ENCODE assay signal across 9 mouse cellular contexts in genomic region chr2:141998901-141999300, GRCm38 (mm10).
DNase-seq lines count a peak whose midpoint lies in the region; ATAC-seq and TF ChIP-seq lines count a peak whose summit lies in the region.
"Had no signal": no experiment of that assay in that cellular context is flagged by ENCODE, and none has a peak within 500 bp of the region (broad histone marks: within the 10 kb centered on the region; RNA-seq: fewer than 3 reads in every experiment).

No protein-coding gene starts in this region.

- WGBS in heart, embryonic 11.5 days (ENCODE audit: insufficient replicate concordance) = 77% methylated on average over 6 of the region's 6 CpGs
- WGBS in forebrain, embryonic 16.5 days = 30% methylated on average over 6 of the region's 6 CpGs
- 62% methylated on average over 6 of the region's 6 CpGs for WGBS in neural tube, embryonic 15.5 days

- no peak overlapping the region for H3K9ac ChIP-seq in heart, embryonic 11.5 days (ENCODE audit: low read depth, low read length)
- no peak overlapping the region for H3K9ac ChIP-seq in forebrain, embryonic 16.5 days (replicated peaks; ENCODE audit: low read depth, low read length)
- H3K9ac ChIP-seq in neural tube, embryonic 15.5 days (replicated peaks) = no peak overlapping the region

- H3K9me3 ChIP-seq in heart, embryonic 11.5 days (replicated peaks; ENCODE audit: control insufficient read depth, low read length) = no peaks in the 10 kb centered on the region
- no peaks in the 10 kb centered on the region for H3K9me3 ChIP-seq in forebrain, embryonic 16.5 days (ENCODE audit: control insufficient read depth, low read length)
- no peaks in the 10 kb centered on the region for H3K9me3 ChIP-seq in neural tube, embryonic 15.5 days (replicated peaks)

- H3K27ac ChIP-seq in heart, embryonic 11.5 days (ENCODE audit: low read depth, low read length) = no peak overlapping the region
- no peak overlapping the region for H3K27ac ChIP-seq in forebrain, embryonic 16.5 days (ENCODE audit: low read length)
- no peak overlapping the region for H3K27ac ChIP-seq in layer of hippocampus, adult 2 months
- no peak overlapping the region for H3K27ac ChIP-seq in neural tube, embryonic 15.5 days (replicated peaks)

- H3K27me3 ChIP-seq in heart, embryonic 11.5 days (ENCODE audit: control insufficient read depth, insufficient read depth, low read length) = peaks cover 15% of the 10 kb centered on the region
- no peaks in the 10 kb centered on the region for H3K27me3 ChIP-seq in forebrain, embryonic 16.5 days (replicated peaks; ENCODE audit: control insufficient read depth, insufficient read depth, low read length)
- no peaks in the 10 kb centered on the region for H3K27me3 ChIP-seq in neural tube, embryonic 15.5 days (replicated peaks)
- H3K27me3 ChIP-seq: CH12.LX had no signal

- DNase-seq in heart, adult 11 months = peak; percentile 96
- DNase-seq in brain, adult 2 months (ENCODE audit: low read depth, low spot score) = peak; percentile 86
- peak; percentile 16 to 35 for DNase-seq in layer of hippocampus, adult 2 months (ENCODE audit: low spot score in 2 of 2)
- no peak for DNase-seq in spleen, postnatal 4 days (ENCODE audit: low spot score in 2 of 2)

- no peak for ATAC-seq in heart, embryonic 11.5 days (replicated peaks; ENCODE audit: insufficient number of reproducible peaks, low FRiP score, low TSS enrichment)
- peak; percentile 95 for ATAC-seq in forebrain, embryonic 16.5 days
- ATAC-seq in neural tube, embryonic 15.5 days (ENCODE audit: low FRiP score) = peak; percentile 47; the same call in 1 of the 2 replicates
- no peak for ATAC-seq in CD4-positive, CD25-positive, alpha-beta regulatory T cell, adult 4 months

- no peak overlapping the region for H3K4me3 ChIP-seq in heart, embryonic 11.5 days (ENCODE audit: low read depth, low read length)
- H3K4me3 ChIP-seq in forebrain, embryonic 16.5 days (replicated peaks; ENCODE audit: low read length) = no peak overlapping the region
- no peak overlapping the region for H3K4me3 ChIP-seq in layer of hippocampus, adult 2 months
- H3K4me3 ChIP-seq in neural tube, embryonic 15.5 days (replicated peaks) = no peak overlapping the region

- H3K4me2 ChIP-seq in heart, embryonic 11.5 days = no peak overlapping the region
- no peak overlapping the region for H3K4me2 ChIP-seq in forebrain, embryonic 16.5 days (ENCODE audit: low read length)
- no peak overlapping the region for H3K4me2 ChIP-seq in neural tube, embryonic 15.5 days

- H3K4me1 ChIP-seq in heart, embryonic 11.5 days (ENCODE audit: control insufficient read depth, insufficient read depth, low read length) = no peaks in the 10 kb centered on the region
- peaks cover 4% of the 10 kb centered on the region for H3K4me1 ChIP-seq in forebrain, embryonic 16.5 days (replicated peaks; ENCODE audit: control insufficient read depth, insufficient read depth, low read length)
- no peaks in the 10 kb centered on the region for H3K4me1 ChIP-seq in neural tube, embryonic 15.5 days

- TF ChIP-seq CTCF in layer of hippocampus, adult 2 months (conservative IDR thresholded peaks at IDR 0.05) = no peak

- H3K36me3 ChIP-seq in heart, embryonic 11.5 days (ENCODE audit: control insufficient read depth, insufficient read depth, low read length) = no peaks in the 10 kb centered on the region
- H3K36me3 ChIP-seq in forebrain, embryonic 16.5 days (ENCODE audit: control insufficient read depth, insufficient read depth) = no peaks in the 10 kb centered on the region
- H3K36me3 ChIP-seq in neural tube, embryonic 15.5 days = no peaks in the 10 kb centered on the region

Comparison
In these comparisons a context has a peak if more than half of its experiments do, and no peak if none do; other contexts are left out.
1. DNase-seq: peak in heart, adult 11 months (single experiment), brain, adult 2 months (single experiment) and layer of hippocampus, adult 2 months (2 of 2); none in spleen, postnatal 4 days (0 of 2).
2. ATAC-seq: peak in forebrain, embryonic 16.5 days (single experiment) and neural tube, embryonic 15.5 days (single experiment); none in heart, embryonic 11.5 days (single experiment) and CD4-positive, CD25-positive, alpha-beta regulatory T cell, adult 4 months (single experiment).